Mouse (Mus musculus) heart, postnatal 0 days (tissue): ENCODE measurements around the gene Snhg11.

Experiments
- CTCF ChIP-seq: IDR thresholded peaks from 2 replicates; pipeline ENCODE4 v1.5.1; 2016; ENCODE audit warnings: antibody characterized with exemption, control low read depth, low read depth
- EP300 ChIP-seq: IDR thresholded peaks from 2 replicates; pipeline ENCODE4 v1.6.1; 2016; ENCODE audit warnings: antibody characterized with exemption, low read depth

DNA sequence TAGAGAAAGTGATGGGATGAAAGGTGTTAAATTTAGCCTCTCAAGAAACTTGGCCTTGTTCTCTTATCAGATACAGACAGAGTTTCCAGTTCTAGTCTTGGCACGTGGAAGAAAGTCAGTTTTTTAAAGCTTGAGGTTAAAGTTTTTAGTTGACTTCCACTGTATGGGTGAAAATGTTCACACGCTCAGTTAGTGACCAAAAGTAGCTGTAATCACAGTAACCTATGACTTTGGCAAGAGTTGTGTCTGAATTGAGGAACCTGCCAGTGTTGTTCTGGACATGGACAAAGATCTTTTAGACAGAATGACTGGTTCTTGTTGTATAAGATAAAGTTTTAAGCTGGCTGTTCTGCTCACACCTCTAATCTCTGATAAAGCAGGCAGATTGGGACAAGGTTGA lies 37.8 kb downstream of the Snhg11 start:
- no peak for TF ChIP-seq EP300
- no peak for TF ChIP-seq CTCF
